Mouse (Mus musculus): ENCODE measurements around the gene Sclt1.

DNA sequence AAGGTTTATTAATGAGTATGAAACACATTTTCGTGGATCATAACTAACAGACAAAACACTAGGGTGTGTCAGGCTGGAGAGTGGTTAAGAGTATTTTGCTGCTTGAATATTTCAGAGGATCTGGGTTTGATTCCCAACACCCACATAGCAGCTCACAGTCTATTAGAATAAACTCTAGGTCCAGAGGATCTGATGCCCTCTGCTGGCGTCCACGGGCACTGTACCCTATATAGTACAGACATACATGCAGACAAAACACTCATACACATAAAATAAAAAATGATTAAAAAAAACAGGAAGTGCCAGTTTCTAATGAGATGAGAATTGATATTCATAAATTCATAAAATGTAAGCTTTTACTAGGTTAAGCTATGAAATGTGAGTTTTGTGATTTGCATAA is 130.1 kb downstream of the Sclt1 start:
- TF ChIP-seq CTCF (IDR thresholded peaks at IDR 0.05; ENCODE audit: borderline replicate concordance, insufficient read depth, low read depth, low read length) = 0 out of 2 replicates have a peak, but pooled peaks have one; percentile 17
- no peak for TF ChIP-seq POLR2A (IDR thresholded peaks at IDR 0.05; ENCODE audit: borderline replicate concordance, insufficient read depth, low read length)

Measured in cerebellum, adult 2 months (tissue).